Mouse (Mus musculus) hindbrain, embryonic 13.5 days (tissue): ENCODE results near the gene Ccn1. TPM values are rescaled to one million over a fixed set of nuclear protein-coding genes. Genes with fewer than 3 reads are reported as not detected.

ENCODE experiments used
- ATAC-seq: fragments of 200-750 bp; cut with Nextera tagmentation; 2 replicates; pipeline ENCODE4 v1.8.0; 2017; ENCODE audit warnings: moderate TSS enrichment; ENCODE audit not compliant: low FRiP score
- H3K27ac ChIP-seq: fragments of 300-500 bp; sonication (generic); 2 replicates; pipeline ENCODE4 v1.5.1; 2015; ENCODE audit warnings: inconsistent platforms, mild to moderate bottlenecking, moderate library complexity
- H3K27me3 ChIP-seq: fragments of 300-500 bp; sonication (generic); 2 replicates; pipeline ENCODE4 v1.6.1; 2015; ENCODE audit warnings: mild to moderate bottlenecking, inconsistent platforms
- H3K36me3 ChIP-seq: fragments of 300-500 bp; sonication (generic); 2 replicates; pipeline ENCODE4 v1.6.1; 2015; ENCODE audit warnings: mild to moderate bottlenecking, inconsistent platforms
- H3K4me1 ChIP-seq: fragments of 300-500 bp; sonication (generic); replicated peaks from 2 replicates; pipeline ENCODE4 v1.6.1; 2015; ENCODE audit warnings: inconsistent platforms
- H3K4me2 ChIP-seq: fragments of 300-500 bp; sonication (generic); 2 replicates; pipeline ENCODE4 v1.6.1; 2015; ENCODE audit warnings: inconsistent platforms, mild to moderate bottlenecking, moderate library complexity
- H3K4me3 ChIP-seq: fragments of 300-500 bp; sonication (generic); 2 replicates; pipeline ENCODE4 v1.5.1; 2015; ENCODE audit warnings: mild to moderate bottlenecking, inconsistent platforms
- H3K9ac ChIP-seq: fragments of 300-500 bp; sonication (generic); 2 replicates; pipeline ENCODE4 v1.6.1; 2015; ENCODE audit warnings: mild to moderate bottlenecking, inconsistent platforms
- H3K9me3 ChIP-seq: fragments of 300-500 bp; sonication (generic); 2 replicates; pipeline ENCODE4 v1.6.1; 2016; ENCODE audit warnings: inconsistent platforms
- WGBS: fragments of 180-500 bp; shearing (Covaris S2); methylation state at CpG from one replicate; pipeline ENCODE4 v1.1.7; 2015; 5-methylcytosine and 5-hydroxymethylcytosine counted together
- polyA plus RNA-seq: library from polyadenylated mRNA; unstranded; fragments of >200 nt; fragmentation: Nextera tagmentation; extraction: Ambion mirVana; gene quantifications from 2 replicates; pipeline ENCODE4 v1.2.1, GENCODE M21; 2015

Ccn1 gene
- 10.1 and 11.2 TPM in 2 replicates for polyA plus RNA-seq

- WGBS: under 1% methylated on average over 27 of the region's 29 CpGs
- H3K4me2 ChIP-seq: peak within 1 kb of the TSS; percentile 74
- peaks cover 61% of the 10 kb centered on the region for H3K27me3 ChIP-seq
- no peaks in the 10 kb centered on the region for H3K36me3 ChIP-seq
- H3K27ac ChIP-seq: peak within 1 kb of the TSS; percentile 70
- peak within 1 kb of the TSS; percentile 71 for H3K9ac ChIP-seq
- H3K9me3 ChIP-seq: no peaks in the 10 kb centered on the region
- peak; percentile 67 for ATAC-seq
- peaks cover 68% of the 10 kb centered on the region for H3K4me1 ChIP-seq
- H3K4me3 ChIP-seq: peak within 1 kb of the TSS; percentile 50
Measured at GRCm38 (mm10) chr3:145649852-145650202, at the start of gene Ccn1. Ccn1 (minus strand) TSS chr3:145649981.

- no peaks in the 10 kb centered on the region for H3K4me1 ChIP-seq
- H3K36me3 ChIP-seq: no peaks in the 10 kb centered on the region
- no peaks in the 10 kb centered on the region for H3K27me3 ChIP-seq
- no peaks in the 10 kb centered on the region for H3K9me3 ChIP-seq
- 92% methylated on average over 2 of the region's 2 CpGs for WGBS
- no peak overlapping the region for H3K4me2 ChIP-seq
- no peak overlapping the region for H3K9ac ChIP-seq
- no peak for ATAC-seq
- H3K27ac ChIP-seq: no peak overlapping the region
- H3K4me3 ChIP-seq: no peak overlapping the region
Measured at GRCm38 (mm10) chr3:145693361-145693760, 43.6 kb upstream of the Ccn1 start.

DNA sequence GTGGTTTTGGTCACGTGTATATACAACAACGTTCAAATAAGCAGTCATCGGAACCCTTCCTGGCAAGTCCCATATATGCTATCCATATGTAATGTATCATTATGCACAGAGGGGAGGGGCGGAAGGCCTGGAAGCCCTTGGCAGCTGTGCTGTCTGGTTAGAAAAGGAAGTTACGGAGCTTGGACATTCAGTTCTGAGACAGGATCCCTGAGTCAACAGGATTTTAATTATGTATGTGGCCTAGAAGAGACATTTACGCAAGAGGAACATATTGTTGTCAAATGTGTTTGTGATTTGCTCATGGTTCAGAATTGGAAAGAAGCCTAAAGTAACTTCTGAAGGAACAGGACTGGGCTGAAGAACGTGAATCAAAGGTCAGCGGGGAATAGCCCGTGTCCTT, 42.3 kb upstream of the Ccn1 start:
- Histone ChIP-seq H3K9ac (no peak overlapping the region), H3K27me3 (no peaks in the 10 kb centered on the region), H3K27ac (no peak overlapping the region), H3K4me2 (no peak overlapping the region), H3K9me3 (no peaks in the 10 kb centered on the region), H3K4me1 (no peaks in the 10 kb centered on the region), H3K4me3 (no peak overlapping the region), H3K36me3 (no peaks in the 10 kb centered on the region)
- no peak for ATAC-seq
- WGBS: 86% methylated on average over 9 of the region's 9 CpGs

DNA sequence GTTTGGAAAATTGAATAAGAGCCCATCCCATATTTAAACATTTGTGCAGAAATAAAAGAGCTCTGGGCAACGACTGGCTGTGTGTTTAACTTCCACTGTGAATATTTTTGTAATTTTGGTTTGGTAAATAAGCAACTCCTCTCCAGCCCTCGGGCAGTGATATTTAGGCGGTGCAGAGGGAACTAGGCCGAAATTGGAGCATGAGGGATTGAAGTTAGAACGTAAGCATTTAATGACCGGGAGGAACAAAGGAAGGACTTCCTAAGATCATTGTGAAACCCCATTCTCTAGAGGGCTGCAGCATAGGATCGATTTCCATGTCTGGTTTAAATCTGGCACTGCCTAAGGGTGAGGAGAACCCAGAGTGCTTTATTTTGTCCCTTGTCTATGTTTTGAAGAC, 41.6 kb upstream of the Ccn1 start:
- ATAC-seq: no peak
- H3K9ac ChIP-seq: no peak overlapping the region
- no peaks in the 10 kb centered on the region for H3K36me3 ChIP-seq
- H3K4me3 ChIP-seq: no peak overlapping the region
- H3K4me2 ChIP-seq: no peak overlapping the region
- no peaks in the 10 kb centered on the region for H3K27me3 ChIP-seq
- H3K4me1 ChIP-seq: no peaks in the 10 kb centered on the region
- no peaks in the 10 kb centered on the region for H3K9me3 ChIP-seq
- H3K27ac ChIP-seq: no peak overlapping the region
- 77% methylated on average over 7 of the region's 7 CpGs for WGBS

GRCm38 (mm10) chr3:145689271-145689670, 39.5 kb upstream of the Ccn1 start:
- Histone ChIP-seq H3K4me2 (no peak overlapping the region), H3K9ac (no peak overlapping the region), H3K27me3 (0 out of 2 replicates have a peak, but pooled peaks cover 3% of the 10 kb centered on the region), H3K4me3 (no peak overlapping the region), H3K9me3 (no peaks in the 10 kb centered on the region), H3K4me1 (no peaks in the 10 kb centered on the region), H3K36me3 (no peaks in the 10 kb centered on the region), H3K27ac (no peak overlapping the region)
- no peak for ATAC-seq
- WGBS: 87% methylated on average over 9 of the region's 9 CpGs

- 78% methylated on average over 5 of the region's 5 CpGs for WGBS
- 0 out of 2 replicates have a peak, but pooled peaks cover 3% of the 10 kb centered on the region for H3K27me3 ChIP-seq
- no peak for ATAC-seq
Measured at GRCm38 (mm10) chr3:145687836-145688235, 38.1 kb upstream of the Ccn1 start.

GRCm38 (mm10) chr3:145684604-145685441, 35.0 kb upstream of the Ccn1 start:
- WGBS: 54% methylated on average over 19 of the region's 19 CpGs
- H3K9me3 ChIP-seq: no peaks in the 10 kb centered on the region
- H3K9ac ChIP-seq: no peak overlapping the region
- ATAC-seq: no peak
- no peak overlapping the region for H3K4me2 ChIP-seq
- H3K27me3 ChIP-seq: 0 out of 2 replicates have a peak, but pooled peaks cover 3% of the 10 kb centered on the region
- no peak overlapping the region for H3K4me3 ChIP-seq
- H3K36me3 ChIP-seq: no peaks in the 10 kb centered on the region
- H3K4me1 ChIP-seq: peaks cover 4% of the 10 kb centered on the region; the same call in 1 of the 2 replicates
- H3K27ac ChIP-seq: no peak overlapping the region

More at GRCm38 (mm10) chr3:145687836-145688235, 38.1 kb upstream of the Ccn1 start:
- Histone ChIP-seq H3K9ac (no peak overlapping the region), H3K27ac (no peak overlapping the region), H3K4me1 (no peaks in the 10 kb centered on the region), H3K9me3 (no peaks in the 10 kb centered on the region), H3K4me2 (no peak overlapping the region), H3K4me3 (no peak overlapping the region), H3K36me3 (no peaks in the 10 kb centered on the region)

DNA sequence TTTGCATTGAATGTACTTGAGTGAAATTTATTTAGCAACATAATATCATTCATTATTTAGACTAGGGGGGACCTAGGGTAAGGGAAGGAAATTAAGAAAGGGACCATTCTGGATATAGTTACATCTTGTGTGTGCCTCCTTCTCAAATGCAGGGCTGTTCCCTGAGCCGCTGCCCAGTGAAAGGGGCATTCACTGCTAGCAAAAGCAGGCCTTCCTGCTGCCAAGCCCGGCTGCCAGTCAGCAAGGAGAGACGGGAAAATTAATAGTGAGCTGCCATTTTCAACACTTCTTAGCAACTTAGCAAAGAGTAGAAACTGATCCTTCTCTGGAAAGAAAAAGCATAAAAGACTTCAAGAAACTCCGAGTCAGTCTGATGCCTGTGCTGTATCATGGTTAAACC, 34.4 kb upstream of the Ccn1 start:
- Histone ChIP-seq H3K36me3 (no peaks in the 10 kb centered on the region), H3K4me1 (peaks cover 4% of the 10 kb centered on the region; the same call in 1 of the 2 replicates), H3K27ac (no peak overlapping the region), H3K9ac (no peak overlapping the region), H3K9me3 (no peaks in the 10 kb centered on the region), H3K27me3 (0 out of 2 replicates have a peak, but pooled peaks cover 3% of the 10 kb centered on the region), H3K4me3 (no peak overlapping the region), H3K4me2 (no peak overlapping the region)
- 64% methylated on average over 4 of the region's 4 CpGs for WGBS
- ATAC-seq: no peak

- Histone ChIP-seq H3K4me3 (no peak overlapping the region), H3K27me3 (0 out of 2 replicates have a peak, but pooled peaks cover 3% of the 10 kb centered on the region), H3K36me3 (no peaks in the 10 kb centered on the region), H3K9me3 (no peaks in the 10 kb centered on the region), H3K9ac (no peak overlapping the region), H3K4me2 (peak overlapping the region; percentile 1; the same call in 1 of the 2 replicates), H3K27ac (peak overlapping the region; percentile 64; the same call in 1 of the 2 replicates), H3K4me1 (peaks cover 4% of the 10 kb centered on the region; the same call in 1 of the 2 replicates)
- 66% methylated on average over 10 of the region's 10 CpGs for WGBS
- ATAC-seq: peak; percentile 68
Measured at GRCm38 (mm10) chr3:145681348-145681935, 31.7 kb upstream of the Ccn1 start.

GRCm38 (mm10) chr3:145680686-145681085, 30.9 kb upstream of the Ccn1 start:
- ATAC-seq: no peak

GRCm38 (mm10) chr3:145676212-145676611, 26.4 kb upstream of the Ccn1 start:
- no peak overlapping the region for H3K4me3 ChIP-seq
- no peak for ATAC-seq
- no peaks in the 10 kb centered on the region for H3K36me3 ChIP-seq
- H3K9me3 ChIP-seq: no peaks in the 10 kb centered on the region
- WGBS: 84% methylated on average over 6 of the region's 6 CpGs
- no peak overlapping the region for H3K27ac ChIP-seq
- no peak overlapping the region for H3K9ac ChIP-seq
- no peaks in the 10 kb centered on the region for H3K4me1 ChIP-seq
- no peaks in the 10 kb centered on the region for H3K27me3 ChIP-seq
- H3K4me2 ChIP-seq: no peak overlapping the region

More at GRCm38 (mm10) chr3:145680686-145681085, 30.9 kb upstream of the Ccn1 start:
- no peak overlapping the region for H3K4me2 ChIP-seq
- H3K36me3 ChIP-seq: no peaks in the 10 kb centered on the region
- no peaks in the 10 kb centered on the region for H3K27me3 ChIP-seq
- WGBS: 97% methylated on average over 5 of the region's 5 CpGs
- H3K27ac ChIP-seq: no peak overlapping the region
- H3K4me1 ChIP-seq: peaks cover 4% of the 10 kb centered on the region; the same call in 1 of the 2 replicates
- H3K9me3 ChIP-seq: no peaks in the 10 kb centered on the region
- H3K9ac ChIP-seq: no peak overlapping the region
- H3K4me3 ChIP-seq: no peak overlapping the region

DNA sequence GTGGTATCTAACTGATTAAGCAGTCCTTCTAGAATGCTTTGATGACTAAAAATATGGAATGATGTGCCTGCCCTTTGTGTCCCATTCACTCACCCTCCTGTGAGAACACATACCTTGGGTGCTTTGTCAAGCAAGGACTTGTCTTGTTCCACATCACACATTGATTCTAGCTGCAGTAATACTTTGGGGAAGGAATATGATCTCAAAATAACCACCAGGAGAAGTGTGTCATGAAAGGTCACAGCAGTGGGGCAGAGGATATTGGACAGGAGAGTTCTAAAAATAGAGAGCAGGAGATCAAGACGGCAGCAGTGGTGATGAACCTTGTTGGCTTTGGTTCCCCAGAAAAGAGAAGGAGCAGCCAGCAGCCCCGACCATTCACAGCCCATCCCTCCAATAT, 25.0 kb upstream of the Ccn1 start:
- H3K9ac ChIP-seq: no peak overlapping the region
- no peak for ATAC-seq
- no peaks in the 10 kb centered on the region for H3K4me1 ChIP-seq
- H3K4me2 ChIP-seq: no peak overlapping the region
- WGBS: 70% methylated on average over 2 of the region's 2 CpGs
- no peaks in the 10 kb centered on the region for H3K27me3 ChIP-seq
- no peaks in the 10 kb centered on the region for H3K9me3 ChIP-seq
- no peak overlapping the region for H3K4me3 ChIP-seq
- H3K36me3 ChIP-seq: no peaks in the 10 kb centered on the region
- no peak overlapping the region for H3K27ac ChIP-seq
